Mouse (Mus musculus) spleen, adult 2 months (tissue): ENCODE results near the gene Bend5.

Source experiments
- CTCF ChIP-seq: fragments of 200-500 bp; IDR thresholded peaks from 2 replicates; pipeline ENCODE4 v1.5.1; 2011; ENCODE audit warnings: mild to moderate bottlenecking, inconsistent platforms; ENCODE audit not compliant: insufficient read depth, insufficient read length, insufficient replicate concordance; ENCODE audit errors: extremely low read depth
- POLR2A ChIP-seq: fragments of 200-500 bp; IDR thresholded peaks from 2 replicates; pipeline ENCODE4 v1.6.1; 2011; ENCODE audit warnings: low read depth, low read length, inconsistent platforms

DNA sequence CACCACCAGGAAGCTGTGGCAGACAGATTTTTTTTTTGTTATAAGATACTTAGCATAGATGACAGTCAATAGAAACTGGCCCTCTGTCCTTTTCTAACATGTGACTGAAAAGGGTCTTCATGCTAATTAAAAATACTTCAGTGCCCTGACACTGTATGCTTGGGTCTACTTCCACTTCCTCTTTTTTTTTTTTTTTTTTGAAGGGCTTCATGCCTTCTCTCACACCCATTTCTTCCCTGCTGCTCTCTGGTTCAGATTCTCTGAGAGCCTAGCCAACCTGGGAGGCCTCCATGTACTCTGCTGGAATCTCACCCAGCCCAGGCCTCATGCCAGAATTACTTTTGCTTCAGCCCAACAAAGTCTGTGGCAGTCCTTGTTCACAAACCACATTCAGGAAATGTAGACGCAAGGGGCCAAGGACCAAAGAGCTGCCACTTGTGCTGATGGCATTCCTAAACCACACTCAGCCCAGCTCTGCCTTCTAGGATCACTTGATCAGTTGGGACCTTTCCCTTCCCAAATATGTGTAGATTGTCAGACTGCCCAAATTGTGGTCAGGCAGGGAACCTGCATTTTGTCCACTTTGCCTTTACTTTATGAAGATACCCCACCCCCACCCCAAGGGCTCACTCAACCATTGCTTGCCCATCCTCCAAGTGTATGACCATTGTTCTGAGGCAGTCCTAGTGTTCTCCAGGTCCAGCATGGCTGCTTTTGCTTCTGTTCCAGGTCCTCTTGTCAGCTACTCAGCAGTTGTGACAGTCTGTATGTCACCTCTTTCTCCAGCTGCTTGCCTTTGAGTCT, 27.8 kb downstream of the Bend5 start:
- TF ChIP-seq POLR2A (no peak), CTCF (no peak)
